Mouse (Mus musculus): Measurements from ENCODE around the gene Slc38a2.

DNA sequence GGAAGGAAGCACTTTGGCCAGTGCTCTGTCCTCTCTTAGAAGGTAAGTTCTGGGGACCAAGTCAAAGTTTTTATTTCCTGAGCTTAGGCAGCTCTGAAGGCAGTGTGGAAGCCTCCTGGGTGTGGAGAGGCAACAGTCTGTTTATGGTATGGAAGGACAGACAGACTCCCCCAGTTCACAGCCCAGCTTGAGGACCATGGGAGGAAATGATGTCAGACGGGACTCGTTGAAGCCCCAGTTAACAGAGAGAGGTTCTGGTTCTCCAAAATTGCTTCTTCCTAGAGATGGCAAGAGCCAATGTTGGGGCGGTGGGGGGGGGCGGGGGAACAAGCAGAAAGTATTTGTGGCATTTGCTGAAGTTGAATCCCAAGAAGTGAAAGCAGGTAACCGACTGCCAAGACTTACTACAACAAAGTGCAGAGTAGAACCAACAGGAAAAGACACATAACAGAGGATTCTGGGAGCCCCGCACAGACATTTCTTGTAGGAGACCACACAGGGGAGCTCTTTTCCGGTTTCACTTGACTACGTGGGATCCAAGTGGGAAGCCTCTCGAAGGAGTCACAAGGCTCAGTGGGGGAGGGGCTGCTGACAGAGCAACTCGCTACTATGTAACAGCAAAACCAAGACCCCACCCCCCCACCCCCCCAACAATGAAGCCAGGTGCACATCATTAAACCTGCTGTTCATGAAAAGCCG is 15.2 kb downstream of the Slc38a2 start:
- no peak for TF ChIP-seq POLR2A (IDR thresholded peaks at IDR 0.05; ENCODE audit: low read depth, low read length)
- no peak for TF ChIP-seq CTCF (IDR thresholded peaks at IDR 0.05; ENCODE audit: extremely low read depth, insufficient read length, insufficient replicate concordance, low read depth, low read length)

All from small intestine, adult 2 months (tissue).